Mouse (Mus musculus) bone marrow, adult 2 months (tissue): ENCODE results near the gene Nkx2-1.

Experiments
- CTCF ChIP-seq: fragments of 200-500 bp; IDR thresholded peaks from 2 replicates; pipeline ENCODE4 v1.5.1; 2011; ENCODE audit warnings: low read length, control low read depth; ENCODE audit not compliant: control insufficient read depth, insufficient read depth
- POLR2A ChIP-seq: fragments of 200-500 bp; IDR thresholded peaks from 2 replicates; pipeline ENCODE4 v1.6.1; 2011; ENCODE audit warnings: low read depth, mild to moderate bottlenecking, control low read depth, low read length, borderline replicate concordance; ENCODE audit not compliant: control insufficient read depth

GRCm38 (mm10) chr12:56519071-56519737, 17.5 kb downstream of the Nkx2-1 start:
- TF ChIP-seq POLR2A (no peak), CTCF (no peak)
